Mouse (Mus musculus) myocyte (in vitro differentiated cells): ENCODE results near the gene Ganab.
"Not testable (repeated sequence)": the region's sequence is repeated elsewhere in the genome, so short reads cannot be mapped to it uniquely, and the experiment has no call there.

Source experiments
- E2F4 ChIP-seq: IDR thresholded peaks from one replicate; pipeline ENCODE4 v1.6.1; 2011; ENCODE audit warnings: mild to moderate bottlenecking, control low read depth, moderate library complexity; ENCODE audit not compliant: insufficient read depth
- POLR2A ChIP-seq: IDR thresholded peaks from one replicate; pipeline ENCODE4 v1.6.1; 2011; ENCODE audit warnings: low read depth, mild to moderate bottlenecking, control low read depth, moderate library complexity; ENCODE audit not compliant: insufficient read length
- TCF12 ChIP-seq: IDR thresholded peaks from one replicate; pipeline ENCODE4 v1.6.1; 2011; ENCODE audit warnings: mild to moderate bottlenecking, control low read depth; ENCODE audit not compliant: poor library complexity, insufficient read depth, severe bottlenecking
- TCF3 ChIP-seq: IDR thresholded peaks from one replicate; pipeline ENCODE4 v1.6.1; 2011; ENCODE audit warnings: low read depth, control low read depth; ENCODE audit not compliant: insufficient read length

DNA sequence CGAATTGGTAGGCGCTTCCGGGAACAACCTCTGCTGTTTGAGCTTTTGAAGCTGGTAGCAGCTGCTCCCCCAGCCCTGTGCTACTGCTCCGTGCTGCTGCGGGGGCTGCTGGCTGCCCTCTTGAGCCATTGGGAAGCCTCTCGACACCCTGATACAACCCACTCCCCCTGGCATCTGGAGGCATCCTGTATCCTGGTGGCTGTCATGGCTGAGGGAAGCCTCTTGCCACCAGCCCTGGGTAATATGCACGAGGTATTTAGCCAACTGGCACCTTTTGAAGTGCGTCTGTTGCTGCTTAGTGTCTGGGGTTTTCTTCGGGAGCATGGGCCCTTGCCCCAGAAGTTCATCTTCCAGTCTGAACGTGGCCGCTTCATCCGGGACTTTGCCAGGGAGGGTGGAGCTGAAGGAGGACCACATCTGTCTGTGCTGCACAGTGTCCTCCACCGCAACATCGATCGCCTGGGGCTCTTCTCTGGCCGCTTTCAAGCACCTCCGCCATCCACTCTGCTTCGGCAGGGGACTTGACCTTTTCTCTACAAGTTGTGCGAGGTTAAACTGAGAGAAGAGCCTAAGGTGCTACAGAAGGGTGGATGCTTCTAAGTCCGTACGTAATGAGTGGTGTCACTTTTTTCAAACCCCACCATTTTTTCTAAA is 533 bp upstream of the Ganab start:
- TF ChIP-seq E2F4, TCF12, TCF3, POLR2A: not testable (repeated sequence)
